Mouse (Mus musculus): Measurements from ENCODE around the gene Nlgn1. TPM values are rescaled to one million over a fixed set of nuclear protein-coding genes. Genes with fewer than 3 reads are reported as not detected.
"Not testable (repeated sequence)": the region's sequence is repeated elsewhere in the genome, so short reads cannot be mapped to it uniquely, and the experiment has no call there.

Gene Nlgn1
- polyA plus RNA-seq, 1 experiment from 2014 or later, result 18.6 TPM

- not testable (repeated sequence) for ATAC-seq; H3K4me2 ChIP-seq (replicated peaks); H3K27me3 ChIP-seq; H3K9ac ChIP-seq (replicated peaks); H3K9me3 ChIP-seq; H3K4me1 ChIP-seq (replicated peaks); H3K27ac ChIP-seq; H3K4me3 ChIP-seq (replicated peaks); H3K36me3 ChIP-seq
- 92% methylated on average over 3 of the region's 3 CpGs for WGBS
Measured at GRCm38 (mm10) chr3:25524236-25524635, 808.0 kb downstream of the Nlgn1 start.

GRCm38 (mm10) chr3:25463051-25463450, 869.2 kb downstream of the Nlgn1 start:
- WGBS, result 90% methylated on average over 2 of the region's 2 CpGs
- no peak overlapping the region for H3K4me3 ChIP-seq (replicated peaks)
- no peaks in the 10 kb centered on the region for H3K4me1 ChIP-seq (replicated peaks)
- no peak overlapping the region for H3K9ac ChIP-seq (replicated peaks)
- H3K27ac ChIP-seq, result no peak overlapping the region
- no peaks in the 10 kb centered on the region for H3K9me3 ChIP-seq
- H3K36me3 ChIP-seq, result no peaks in the 10 kb centered on the region
- H3K27me3 ChIP-seq, result no peaks in the 10 kb centered on the region
- H3K4me2 ChIP-seq (replicated peaks), result no peak overlapping the region
- no peak for ATAC-seq

- no peaks in the 10 kb centered on the region for H3K4me1 ChIP-seq (replicated peaks)
- no peak overlapping the region for H3K4me2 ChIP-seq (replicated peaks)
- no peak overlapping the region for H3K4me3 ChIP-seq (replicated peaks)
- WGBS, result 47% methylated on average over 8 of the region's 8 CpGs
- no peaks in the 10 kb centered on the region for H3K27me3 ChIP-seq
- no peak overlapping the region for H3K27ac ChIP-seq
- H3K9ac ChIP-seq (replicated peaks), result no peak overlapping the region
- ATAC-seq, result no peak
- H3K9me3 ChIP-seq, result no peaks in the 10 kb centered on the region
- H3K36me3 ChIP-seq, result no peaks in the 10 kb centered on the region
Measured at GRCm38 (mm10) chr3:25456250-25456860, 875.9 kb downstream of the Nlgn1 start.

- WGBS, result 17% methylated on average over 1 of the region's 1 CpGs
- Histone ChIP-seq H3K4me3 (replicated peaks) (no peak overlapping the region), H3K4me1 (replicated peaks) (peaks cover 4% of the 10 kb centered on the region), H3K4me2 (replicated peaks) (no peak overlapping the region), H3K9me3 (no peaks in the 10 kb centered on the region), H3K27me3 (no peaks in the 10 kb centered on the region), H3K9ac (replicated peaks) (no peak overlapping the region), H3K36me3 (no peaks in the 10 kb centered on the region), H3K27ac (no peak overlapping the region)
- ATAC-seq, result no peak
Measured at GRCm38 (mm10) chr3:25452314-25452713, 879.9 kb downstream of the Nlgn1 start.

- Histone ChIP-seq H3K4me2 (replicated peaks) (no peak overlapping the region), H3K27me3 (no peaks in the 10 kb centered on the region), H3K9ac (replicated peaks) (no peak overlapping the region), H3K9me3 (no peaks in the 10 kb centered on the region), H3K27ac (no peak overlapping the region), H3K4me3 (replicated peaks) (no peak overlapping the region), H3K36me3 (no peaks in the 10 kb centered on the region), H3K4me1 (replicated peaks) (peaks cover 8% of the 10 kb centered on the region)
- ATAC-seq, result no peak
- 63% methylated on average over 6 of the region's 6 CpGs for WGBS
Measured at GRCm38 (mm10) chr3:25450471-25450870, 881.8 kb downstream of the Nlgn1 start.

GRCm38 (mm10) chr3:25449356-25449755, 882.9 kb downstream of the Nlgn1 start:
- no peaks in the 10 kb centered on the region for H3K36me3 ChIP-seq
- H3K9ac ChIP-seq (replicated peaks), result no peak overlapping the region
- no peak overlapping the region for H3K4me2 ChIP-seq (replicated peaks)
- no peaks in the 10 kb centered on the region for H3K9me3 ChIP-seq
- no peak overlapping the region for H3K27ac ChIP-seq
- H3K4me1 ChIP-seq (replicated peaks), result peaks cover 8% of the 10 kb centered on the region
- 87% methylated on average over 4 of the region's 4 CpGs for WGBS
- ATAC-seq, result no peak
- H3K4me3 ChIP-seq (replicated peaks), result no peak overlapping the region
- no peaks in the 10 kb centered on the region for H3K27me3 ChIP-seq

- peak; percentile 67 for ATAC-seq
- H3K36me3 ChIP-seq, result no peaks in the 10 kb centered on the region
- no peaks in the 10 kb centered on the region for H3K27me3 ChIP-seq
- WGBS, result 32% methylated on average over 1 of the region's 1 CpGs
- 0 out of 2 replicates have a peak overlapping the region, but pooled peaks have one; percentile 14 for H3K27ac ChIP-seq
- peaks cover 8% of the 10 kb centered on the region for H3K4me1 ChIP-seq (replicated peaks)
- no peak overlapping the region for H3K4me2 ChIP-seq (replicated peaks)
- H3K9ac ChIP-seq (replicated peaks), result no peak overlapping the region
- no peaks in the 10 kb centered on the region for H3K9me3 ChIP-seq
- no peak overlapping the region for H3K4me3 ChIP-seq (replicated peaks)
Measured at GRCm38 (mm10) chr3:25447181-25447580, 885.1 kb downstream of the Nlgn1 start.

- 86% methylated on average over 3 of the region's 3 CpGs for WGBS
- no peaks in the 10 kb centered on the region for H3K9me3 ChIP-seq
- no peaks in the 10 kb centered on the region for H3K36me3 ChIP-seq
- H3K27ac ChIP-seq, result no peak overlapping the region
- ATAC-seq, result no peak
- H3K4me1 ChIP-seq (replicated peaks), result peaks cover 8% of the 10 kb centered on the region
- H3K27me3 ChIP-seq, result no peaks in the 10 kb centered on the region
- no peak overlapping the region for H3K9ac ChIP-seq (replicated peaks)
- no peak overlapping the region for H3K4me3 ChIP-seq (replicated peaks)
- H3K4me2 ChIP-seq (replicated peaks), result no peak overlapping the region
Measured at GRCm38 (mm10) chr3:25443657-25444056, 888.6 kb downstream of the Nlgn1 start.

GRCm38 (mm10) chr3:25442617-25443016, 889.6 kb downstream of the Nlgn1 start:
- 97% methylated on average over 1 of the region's 1 CpGs for WGBS
- Histone ChIP-seq H3K4me2 (replicated peaks) (no peak overlapping the region), H3K27me3 (no peaks in the 10 kb centered on the region), H3K27ac (no peak overlapping the region), H3K9ac (replicated peaks) (no peak overlapping the region), H3K4me3 (replicated peaks) (no peak overlapping the region), H3K9me3 (no peaks in the 10 kb centered on the region), H3K4me1 (replicated peaks) (peaks cover 7% of the 10 kb centered on the region), H3K36me3 (no peaks in the 10 kb centered on the region)
- ATAC-seq, result no peak

- Histone ChIP-seq H3K27ac (no peak overlapping the region), H3K36me3 (no peaks in the 10 kb centered on the region), H3K4me1 (replicated peaks) (no peaks in the 10 kb centered on the region), H3K4me3 (replicated peaks) (no peak overlapping the region), H3K9ac (replicated peaks) (no peak overlapping the region), H3K27me3 (no peaks in the 10 kb centered on the region), H3K4me2 (replicated peaks) (no peak overlapping the region), H3K9me3 (no peaks in the 10 kb centered on the region)
- ATAC-seq, result no peak
Measured at GRCm38 (mm10) chr3:25426931-25427330, 905.3 kb downstream of the Nlgn1 start.

- Histone ChIP-seq H3K4me2 (replicated peaks) (no peak overlapping the region), H3K9me3 (no peaks in the 10 kb centered on the region), H3K27me3 (no peaks in the 10 kb centered on the region), H3K9ac (replicated peaks) (no peak overlapping the region), H3K4me3 (replicated peaks) (no peak overlapping the region), H3K27ac (no peak overlapping the region), H3K36me3 (no peaks in the 10 kb centered on the region), H3K4me1 (replicated peaks) (no peaks in the 10 kb centered on the region)
- ATAC-seq, result no peak
- 94% methylated on average over 4 of the region's 4 CpGs for WGBS
Measured at GRCm38 (mm10) chr3:25412003-25412402, 920.3 kb downstream of the Nlgn1 start.
